Mouse (Mus musculus) NIH3T3 (cell line): ENCODE measurements around the gene Fgr.
A peak's percentile ranks its signal among the peaks of the same experiment; 100 is the strongest.

Source experiments
- DNase-seq: peaks from one replicate; pipeline ENCODE4 v3.0.0-alpha.2; 2012; ENCODE audit warnings: low read depth

The Fgr gene

GRCm38 (mm10) chr4:132958741-132959678 is 14.9 kb upstream of the Fgr start:
- DNase-seq: no peak

DNA sequence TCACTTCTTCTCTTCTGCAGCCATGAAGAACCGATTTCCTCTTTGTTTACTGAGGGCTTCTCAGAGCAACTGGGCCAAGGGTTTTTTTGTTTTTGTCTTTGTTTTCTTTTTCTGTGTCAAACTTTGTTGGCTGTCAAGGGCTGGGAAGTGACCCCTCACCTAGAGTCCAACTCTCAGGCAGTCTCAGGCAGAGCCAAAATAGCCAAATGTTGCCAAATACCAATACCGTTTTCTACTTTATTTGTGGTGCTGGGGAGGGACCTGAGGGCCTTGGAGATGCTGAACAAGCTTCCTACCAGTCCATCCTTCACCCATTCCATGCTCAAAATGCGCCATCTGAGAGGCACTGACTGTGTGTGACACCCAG is 14.2 kb upstream of the Fgr start:
- no peak for DNase-seq

- DNase-seq: no peak
Measured at GRCm38 (mm10) chr4:132960313-132960712, 13.6 kb upstream of the Fgr start.

DNA sequence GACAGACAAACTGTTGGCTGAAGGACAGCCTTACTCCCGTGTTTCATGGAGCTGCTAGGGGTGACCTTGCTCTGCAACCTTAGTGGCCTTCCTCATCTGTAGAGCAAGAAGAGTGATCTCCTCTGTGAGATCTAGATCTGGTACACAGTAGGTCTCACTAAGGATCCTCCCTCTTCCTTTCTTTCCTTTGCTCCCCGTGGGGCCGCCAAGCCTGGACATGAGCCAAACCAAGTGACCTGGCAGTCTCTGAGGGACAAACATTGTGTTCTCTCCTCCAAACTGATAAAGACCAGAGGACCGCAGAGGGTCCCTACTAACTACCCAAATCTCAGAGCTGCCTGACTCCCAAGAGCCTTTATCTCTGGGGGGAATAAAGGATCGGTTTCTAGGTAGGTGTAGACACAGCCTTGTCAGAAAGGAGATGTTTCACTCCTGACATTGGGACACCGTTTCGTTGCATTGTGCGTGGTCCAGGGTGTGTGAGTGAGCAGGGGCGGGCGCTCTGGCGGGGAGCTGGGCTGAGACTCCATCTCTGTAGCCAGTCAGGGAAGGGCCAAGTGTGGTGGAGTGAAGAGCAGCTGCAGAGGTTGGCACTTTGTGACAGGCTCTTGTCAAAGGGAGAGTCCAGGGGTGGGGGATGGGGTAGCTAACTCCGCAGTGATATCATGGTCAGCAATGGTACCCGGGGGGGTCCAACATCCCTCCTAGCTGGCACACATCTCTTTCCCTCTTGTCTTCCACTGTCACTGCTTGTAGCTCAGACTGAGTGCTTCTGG is 12.8 kb upstream of the Fgr start:
- no peak for DNase-seq

DNA sequence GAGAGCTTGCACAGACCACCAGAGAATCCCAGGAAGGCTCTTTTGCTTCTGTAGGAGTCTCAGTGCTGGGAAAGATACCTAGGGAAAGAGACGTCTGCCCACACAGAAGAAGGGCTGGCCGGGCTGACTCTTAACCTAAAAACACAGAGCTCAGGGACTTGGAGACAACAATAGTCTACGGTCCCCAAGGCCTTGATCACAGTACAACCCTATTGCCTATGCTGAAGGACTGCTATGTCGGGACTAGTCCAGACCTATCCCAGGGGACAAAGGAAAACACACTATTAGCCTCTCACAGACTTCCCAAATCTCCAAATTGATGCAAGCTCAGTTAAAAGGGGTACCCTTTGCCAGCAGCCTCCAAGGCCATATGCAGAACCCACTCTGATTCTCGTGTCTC is 12.0 kb upstream of the Fgr start:
- DNase-seq: no peak

GRCm38 (mm10) chr4:132962628-132963027 is 11.3 kb upstream of the Fgr start:
- no peak for DNase-seq

- no peak for DNase-seq
Measured at GRCm38 (mm10) chr4:132963436-132963835, 10.5 kb upstream of the Fgr start.

GRCm38 (mm10) chr4:132964064-132964463 is 9.8 kb upstream of the Fgr start:
- DNase-seq: no peak

- DNase-seq: no peak
Measured at GRCm38 (mm10) chr4:132964473-132964872, 9.4 kb upstream of the Fgr start.

- DNase-seq: no peak
Measured at GRCm38 (mm10) chr4:132968105-132968938, 5.6 kb upstream of the Fgr start.

DNA sequence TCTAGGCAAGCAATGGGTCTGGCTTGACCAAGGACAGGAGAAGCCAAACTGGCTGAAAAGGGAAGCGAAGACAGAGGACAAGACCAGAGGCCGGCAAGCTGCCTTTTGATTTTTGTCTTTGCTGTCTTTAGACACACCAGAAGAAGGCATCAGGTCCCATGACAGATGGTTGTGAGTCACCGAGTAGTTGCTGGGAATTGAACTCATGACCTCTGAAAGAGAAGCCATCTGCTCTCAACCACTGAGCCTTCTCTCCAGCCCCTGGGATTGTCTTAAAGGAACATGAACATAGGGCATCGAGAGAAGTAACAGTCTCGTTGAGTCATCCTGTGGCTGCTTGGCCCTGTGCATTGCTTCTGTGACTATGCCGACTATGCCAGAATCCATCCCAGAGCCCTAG is 2.3 kb upstream of the Fgr start:
- DNase-seq: peak; percentile 57

GRCm38 (mm10) chr4:132972101-132972500 is 1.8 kb upstream of the Fgr start:
- DNase-seq: no peak

DNA sequence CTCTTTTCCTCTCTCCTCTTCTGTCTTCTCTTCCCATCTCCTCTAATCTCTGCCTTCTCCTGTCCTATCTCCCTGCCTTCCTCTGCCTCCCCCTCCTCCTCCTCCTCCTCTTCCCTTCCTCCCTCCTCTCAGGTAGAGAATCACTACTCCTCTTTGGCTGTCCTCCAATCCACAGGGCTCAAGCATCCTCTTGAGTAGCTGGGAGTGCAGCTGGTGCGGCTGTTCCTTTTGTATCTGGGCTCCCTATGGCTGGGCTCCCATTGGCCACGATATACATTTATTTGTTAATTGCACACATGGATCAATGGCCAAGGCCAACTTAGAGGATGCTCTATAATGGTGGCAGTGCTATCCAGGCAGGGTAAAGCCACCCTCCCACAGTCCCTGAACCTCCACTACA is 1.3 kb upstream of the Fgr start:
- DNase-seq: no peak

DNA sequence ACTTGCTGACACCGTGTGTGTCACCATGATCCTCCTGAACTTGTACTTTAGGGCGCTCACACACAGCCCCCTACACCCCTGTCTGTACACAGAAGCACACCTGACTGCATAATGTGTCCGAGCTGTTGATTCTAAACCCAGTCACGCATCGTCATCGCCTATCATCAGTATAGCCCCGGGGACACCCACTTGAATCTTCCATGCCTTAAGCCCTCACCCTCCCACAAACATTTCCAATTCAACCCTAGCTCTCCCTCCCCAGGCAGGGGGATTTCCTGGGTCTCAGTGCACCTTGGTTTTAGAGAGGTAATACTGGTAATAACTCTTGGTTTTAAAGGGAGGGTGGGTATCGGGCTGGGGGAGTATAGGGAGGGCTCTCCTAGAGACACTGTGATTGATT is 709 bp upstream of the Fgr start:
- no peak for DNase-seq

- DNase-seq: peak; percentile 48
Measured at GRCm38 (mm10) chr4:132974904-132975303, 1.0 kb downstream of the Fgr start.

DNA sequence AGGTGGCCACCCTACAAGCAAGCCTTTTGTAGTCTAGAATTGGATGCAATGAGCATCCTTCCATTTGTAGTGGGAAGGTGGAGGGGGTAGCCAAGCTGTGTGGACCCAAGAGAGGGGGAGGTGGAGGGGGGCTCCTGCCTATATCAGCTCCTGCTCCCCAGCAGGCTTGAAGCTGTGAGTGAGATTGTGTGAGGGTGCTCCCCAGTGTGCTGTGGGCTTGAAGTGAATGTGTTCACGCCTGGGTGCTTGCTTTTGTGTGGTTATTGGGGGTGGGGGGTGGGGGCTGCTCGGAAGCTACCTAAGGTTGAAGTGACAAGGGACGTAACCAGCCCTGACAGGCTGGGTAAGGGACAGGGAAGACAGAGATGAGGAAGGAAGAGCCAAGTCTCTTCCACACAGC is 1.9 kb downstream of the Fgr start:
- DNase-seq: no peak

DNA sequence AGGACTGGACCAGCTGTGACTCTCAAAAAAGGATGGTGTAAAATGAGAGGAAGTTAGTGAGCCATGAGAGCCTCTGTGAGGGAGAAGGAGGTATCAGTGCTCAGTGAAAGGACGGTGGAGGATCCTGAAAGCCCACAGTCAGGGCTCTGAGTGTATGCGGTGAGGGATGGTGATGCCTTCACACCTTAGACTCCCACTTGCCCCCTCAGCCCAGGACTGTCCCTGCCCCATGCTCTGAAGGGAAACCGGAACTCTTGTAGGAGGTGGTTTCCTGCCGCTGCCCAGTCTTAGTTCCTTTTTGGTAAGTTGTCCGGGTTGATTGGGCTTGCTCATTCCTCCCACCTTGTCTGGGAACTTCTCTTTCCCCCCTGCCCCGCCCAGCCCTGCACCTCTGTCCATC is 2.8 kb downstream of the Fgr start:
- DNase-seq: no peak

DNA sequence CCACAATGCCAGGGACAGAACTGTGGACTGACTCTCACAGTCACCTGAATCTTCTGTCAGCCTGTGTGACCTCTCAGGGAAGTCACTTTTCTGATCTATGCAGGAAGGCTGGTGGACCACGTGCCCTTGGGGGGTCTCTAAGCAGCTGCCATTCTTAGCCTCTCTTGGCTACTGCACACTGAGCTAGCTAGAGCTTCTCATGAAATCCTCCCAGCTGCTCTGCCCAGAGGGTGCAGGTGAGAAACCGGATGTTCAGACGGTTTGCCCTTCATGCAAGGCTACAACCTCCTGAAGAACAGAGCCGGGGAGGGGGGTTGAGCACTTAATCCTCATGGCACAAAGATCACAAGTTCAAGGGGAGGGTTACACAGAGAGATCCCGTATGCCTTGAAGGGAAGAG is 3.7 kb downstream of the Fgr start:
- no peak for DNase-seq

- DNase-seq: no peak
Measured at GRCm38 (mm10) chr4:132979186-132979585, 5.3 kb downstream of the Fgr start.

- DNase-seq: no peak
Measured at GRCm38 (mm10) chr4:132981621-132982020, 7.7 kb downstream of the Fgr start.

DNA sequence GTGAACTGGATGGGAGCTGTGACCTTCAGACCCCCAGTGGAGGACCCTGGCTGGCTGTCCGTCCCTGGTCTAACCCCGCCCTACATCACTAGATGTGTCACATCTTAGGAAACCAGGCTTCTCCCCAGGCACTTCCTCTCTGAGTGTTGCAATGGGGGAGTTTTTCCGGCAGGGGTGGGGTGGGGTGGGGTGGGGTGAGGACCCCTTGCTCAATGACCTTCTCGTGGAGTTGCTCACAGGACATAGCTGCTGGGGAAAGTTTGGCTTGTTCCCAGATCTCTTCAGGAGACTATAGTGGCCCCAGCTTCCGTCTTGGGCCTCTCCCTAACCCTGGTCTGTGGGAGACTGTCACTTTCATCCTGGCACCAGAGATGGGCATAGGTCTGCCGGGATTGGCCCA is 9.1 kb downstream of the Fgr start:
- no peak for DNase-seq
